Mouse (Mus musculus) bone marrow macrophage, adult 2 months (primary cell): Measurements from ENCODE around the gene Itpk1. TPM values are rescaled to one million over a fixed set of nuclear protein-coding genes. Genes with fewer than 3 reads are reported as not detected.

ENCODE experiments used
- H3K27ac ChIP-seq: 2 replicates; pipeline ENCODE4 v1.5.1; 2012; ENCODE audit warnings: low read depth, low read length; ENCODE audit not compliant: insufficient read depth
- H3K4me1 ChIP-seq: 2 replicates; pipeline ENCODE4 v1.6.1; 2012; ENCODE audit warnings: low read length; ENCODE audit not compliant: control insufficient read depth, insufficient read depth
- H3K4me3 ChIP-seq: 2 replicates; pipeline ENCODE4 v1.5.1; 2012; ENCODE audit warnings: mild to moderate bottlenecking, low read length, moderate library complexity; ENCODE audit not compliant: insufficient read depth
- CTCF ChIP-seq: IDR thresholded peaks from 2 replicates; pipeline ENCODE4 v1.5.1; 2012; ENCODE audit warnings: low read depth, mild to moderate bottlenecking, low read length, moderate library complexity
- POLR2A ChIP-seq: IDR thresholded peaks from 2 replicates; pipeline ENCODE4 v1.6.1; 2012; ENCODE audit warnings: mild to moderate bottlenecking, low read depth, low read length, borderline replicate concordance
- polyA plus RNA-seq: library from polyadenylated mRNA; stranded (reverse); fragments of >200 nt; gene quantifications from 2 replicates; pipeline ENCODE4 v1.2.4, GENCODE M21; 2012; ENCODE audit not compliant: missing spikeins, insufficient read depth, insufficient read length

The Itpk1 gene
- polyA plus RNA-seq, 1 experiment, result 23.5 TPM

GRCm38 (mm10) chr12:102551186-102551585 lies 153.5 kb downstream of the Itpk1 start:
- TF ChIP-seq CTCF (no peak), POLR2A (no peak)
- no peak overlapping the region for H3K27ac ChIP-seq
- no peak overlapping the region for H3K4me3 ChIP-seq
- no peaks in the 10 kb centered on the region for H3K4me1 ChIP-seq

GRCm38 (mm10) chr12:102550529-102550928 lies 154.2 kb downstream of the Itpk1 start:
- Histone ChIP-seq H3K4me1 (no peaks in the 10 kb centered on the region), H3K27ac (no peak overlapping the region), H3K4me3 (no peak overlapping the region)
- TF ChIP-seq POLR2A (no peak), CTCF (no peak)

GRCm38 (mm10) chr12:102545122-102545521 lies 159.6 kb downstream of the Itpk1 start:
- no peak overlapping the region for H3K4me3 ChIP-seq
- TF ChIP-seq POLR2A (no peak), CTCF (no peak)
- H3K27ac ChIP-seq, result no peak overlapping the region

GRCm38 (mm10) chr12:102541168-102541567 lies 163.6 kb downstream of the Itpk1 start:
- H3K4me1 ChIP-seq, result no peaks in the 10 kb centered on the region
- H3K27ac ChIP-seq, result no peak overlapping the region
- TF ChIP-seq CTCF (no peak), POLR2A (no peak)
- H3K4me3 ChIP-seq, result no peak overlapping the region

More at GRCm38 (mm10) chr12:102545122-102545521, 159.6 kb downstream of the Itpk1 start:
- H3K4me1 ChIP-seq, result no peaks in the 10 kb centered on the region

GRCm38 (mm10) chr12:102540278-102540677 lies 164.5 kb downstream of the Itpk1 start:
- Histone ChIP-seq H3K4me3 (no peak overlapping the region), H3K27ac (no peak overlapping the region), H3K4me1 (no peaks in the 10 kb centered on the region)
- no peak for TF ChIP-seq POLR2A
- no peak for TF ChIP-seq CTCF

- no peak for TF ChIP-seq POLR2A
- TF ChIP-seq CTCF, result no peak
- H3K4me3 ChIP-seq, result no peak overlapping the region
- H3K4me1 ChIP-seq, result peaks cover 3% of the 10 kb centered on the region; the same call in 1 of the 2 replicates
- no peak overlapping the region for H3K27ac ChIP-seq
Observed at GRCm38 (mm10) chr12:102535796-102536195, 168.9 kb downstream of the Itpk1 start.

- TF ChIP-seq POLR2A (no peak), CTCF (no peak)
- Histone ChIP-seq H3K4me3 (no peak overlapping the region), H3K4me1 (peaks cover 9% of the 10 kb centered on the region), H3K27ac (no peak overlapping the region)
Observed at GRCm38 (mm10) chr12:102527989-102528388, 176.7 kb downstream of the Itpk1 start.

- Histone ChIP-seq H3K4me1 (peaks cover 6% of the 10 kb centered on the region), H3K27ac (no peak overlapping the region), H3K4me3 (no peak overlapping the region)
- TF ChIP-seq POLR2A, result no peak
- TF ChIP-seq CTCF, result no peak; the same call in 1 of the 2 replicates
Observed at GRCm38 (mm10) chr12:102524760-102525159, 180.0 kb downstream of the Itpk1 start.

- H3K4me3 ChIP-seq, result no peak overlapping the region
- H3K27ac ChIP-seq, result no peak overlapping the region
- peaks cover 6% of the 10 kb centered on the region for H3K4me1 ChIP-seq
- TF ChIP-seq CTCF (no peak), POLR2A (no peak)
Observed at GRCm38 (mm10) chr12:102524216-102524615, 180.5 kb downstream of the Itpk1 start.

GRCm38 (mm10) chr12:102521777-102522319 lies 182.9 kb downstream of the Itpk1 start:
- peaks cover 12% of the 10 kb centered on the region for H3K4me1 ChIP-seq
- no peak overlapping the region for H3K27ac ChIP-seq
- TF ChIP-seq CTCF (no peak), POLR2A (no peak)
- no peak overlapping the region for H3K4me3 ChIP-seq

GRCm38 (mm10) chr12:102519929-102520720 lies 184.6 kb downstream of the Itpk1 start:
- TF ChIP-seq CTCF (no peak), POLR2A (no peak)
- no peak overlapping the region for H3K27ac ChIP-seq
- H3K4me3 ChIP-seq, result no peak overlapping the region
- peaks cover 14% of the 10 kb centered on the region for H3K4me1 ChIP-seq

Other genes starting within 250 kb of the Itpk1 start
- 28.1 and 30.3 TPM in 2 replicates for gene Golga5, start 235.8 kb downstream of the Itpk1 start, polyA plus RNA-seq
- not detected in 2 replicates for gene Chga, start 150.0 kb downstream of the Itpk1 start, polyA plus RNA-seq
- 1.3 TPM in 1 of 2 replicates, not detected in the other for gene Moap1, start 38.7 kb upstream of the Itpk1 start, polyA plus RNA-seq
- gene Tmem251, start 38.8 kb upstream of the Itpk1 start, polyA plus RNA-seq, result 8.0 and 8.1 TPM in 2 replicates
- not detected in 2 replicates for gene Gm28051, start 52.8 kb upstream of the Itpk1 start, polyA plus RNA-seq
- 9.9 and 14.3 TPM in 2 replicates for gene Gon7, start 52.9 kb upstream of the Itpk1 start, polyA plus RNA-seq
- gene Ubr7, start 53.0 kb upstream of the Itpk1 start, polyA plus RNA-seq, result 16.1 and 17.9 TPM in 2 replicates
- 5.0 and 7.7 TPM in 2 replicates for gene Gm20604, start 53.7 kb upstream of the Itpk1 start, polyA plus RNA-seq
- 12.4 and 14.9 TPM in 2 replicates for gene Btbd7, start 173.5 kb upstream of the Itpk1 start, polyA plus RNA-seq
- not detected in 2 replicates for gene Cox8c, start 194.4 kb upstream of the Itpk1 start, polyA plus RNA-seq
- gene Unc79, start 243.9 kb upstream of the Itpk1 start, polyA plus RNA-seq, result 0.16 TPM in 1 of 2 replicates, not detected in the other